Mouse (Mus musculus) heart, adult 2 months (tissue): Measurements from ENCODE around the gene Fam193b.

ENCODE experiments used
- CTCF ChIP-seq: fragments of 200-600 bp; IDR thresholded peaks from 2 replicates; pipeline ENCODE4 v1.8.1; 2022; ENCODE audit warnings: antibody characterized with exemption, mild to moderate bottlenecking, moderate library complexity
- EP300 ChIP-seq: fragments of 200-500 bp; IDR thresholded peaks from 2 replicates; pipeline ENCODE4 v1.6.1; 2011; ENCODE audit warnings: low read depth, low read length, control low read depth; ENCODE audit not compliant: insufficient read depth
- POLR2A ChIP-seq: fragments of 200-500 bp; IDR thresholded peaks from 2 replicates; pipeline ENCODE4 v1.6.1; 2011; ENCODE audit warnings: mild to moderate bottlenecking, low read depth, low read length, control low read depth; ENCODE audit not compliant: insufficient read depth

GRCm38 (mm10) chr13:55505810-55506209, 65.1 kb downstream of the Fam193b start:
- no peak for TF ChIP-seq EP300
- TF ChIP-seq POLR2A: no peak
- TF ChIP-seq CTCF: no peak
